Mouse (Mus musculus): ENCODE results near the gene Kcng4. TPM values are rescaled to one million over a fixed set of nuclear protein-coding genes. Genes with fewer than 3 reads are reported as not detected.

The Kcng4 gene
- polyA plus RNA-seq, 1 experiment from 2014 or later = 0.18 TPM

- H3K27ac ChIP-seq (ENCODE audit: low read depth, low read length) = no peak overlapping the region
- ATAC-seq (ENCODE audit: low FRiP score) (no peak), DNase-seq (ENCODE audit: low spot score, missing footprints) (no peak)
- no peak overlapping the region for H3K4me3 ChIP-seq (ENCODE audit: low read depth, low read length)
- H3K4me1 ChIP-seq (ENCODE audit: control insufficient read depth, insufficient read depth, low read length) = no peaks in the 10 kb centered on the region
- H3K9me3 ChIP-seq (ENCODE audit: control insufficient read depth, low read length) = no peaks in the 10 kb centered on the region
- WGBS = 67% methylated on average over 18 of the region's 18 CpGs
- H3K4me2 ChIP-seq = no peak overlapping the region
- H3K36me3 ChIP-seq (ENCODE audit: control insufficient read depth, insufficient read depth, low read length) = no peaks in the 10 kb centered on the region
- no peaks in the 10 kb centered on the region for H3K27me3 ChIP-seq (ENCODE audit: control insufficient read depth, insufficient read depth, low read length)
- H3K9ac ChIP-seq (ENCODE audit: low read length) = no peak overlapping the region
Observed at GRCm38 (mm10) chr8:119644981-119645597, 9.6 kb upstream of the Kcng4 start.

- DNase-seq (ENCODE audit: low spot score, missing footprints) (no peak), ATAC-seq (ENCODE audit: low FRiP score) (no peak)
- 89% methylated on average over 17 of the region's 17 CpGs for WGBS
- Histone ChIP-seq H3K9me3 (ENCODE audit: control insufficient read depth, low read length) (no peaks in the 10 kb centered on the region), H3K4me2 (no peak overlapping the region), H3K9ac (ENCODE audit: low read length) (no peak overlapping the region), H3K27me3 (ENCODE audit: control insufficient read depth, insufficient read depth, low read length) (no peaks in the 10 kb centered on the region), H3K36me3 (ENCODE audit: control insufficient read depth, insufficient read depth, low read length) (no peaks in the 10 kb centered on the region), H3K27ac (ENCODE audit: low read depth, low read length) (no peak overlapping the region), H3K4me3 (ENCODE audit: low read depth, low read length) (no peak overlapping the region), H3K4me1 (ENCODE audit: control insufficient read depth, insufficient read depth, low read length) (no peaks in the 10 kb centered on the region)
Observed at GRCm38 (mm10) chr8:119644429-119644960, 9.0 kb upstream of the Kcng4 start.

GRCm38 (mm10) chr8:119642960-119643359 is 7.5 kb upstream of the Kcng4 start:
- Histone ChIP-seq H3K9ac (ENCODE audit: low read length) (no peak overlapping the region), H3K4me3 (ENCODE audit: low read depth, low read length) (no peak overlapping the region), H3K27ac (ENCODE audit: low read depth, low read length) (no peak overlapping the region), H3K9me3 (ENCODE audit: control insufficient read depth, low read length) (no peaks in the 10 kb centered on the region), H3K36me3 (ENCODE audit: control insufficient read depth, insufficient read depth, low read length) (no peaks in the 10 kb centered on the region), H3K4me2 (no peak overlapping the region), H3K4me1 (ENCODE audit: control insufficient read depth, insufficient read depth, low read length) (no peaks in the 10 kb centered on the region), H3K27me3 (ENCODE audit: control insufficient read depth, insufficient read depth, low read length) (no peaks in the 10 kb centered on the region)
- 96% methylated on average over 1 of the region's 1 CpGs for WGBS
- DNase-seq (ENCODE audit: low spot score, missing footprints) (no peak), ATAC-seq (ENCODE audit: low FRiP score) (no peak)

DNA sequence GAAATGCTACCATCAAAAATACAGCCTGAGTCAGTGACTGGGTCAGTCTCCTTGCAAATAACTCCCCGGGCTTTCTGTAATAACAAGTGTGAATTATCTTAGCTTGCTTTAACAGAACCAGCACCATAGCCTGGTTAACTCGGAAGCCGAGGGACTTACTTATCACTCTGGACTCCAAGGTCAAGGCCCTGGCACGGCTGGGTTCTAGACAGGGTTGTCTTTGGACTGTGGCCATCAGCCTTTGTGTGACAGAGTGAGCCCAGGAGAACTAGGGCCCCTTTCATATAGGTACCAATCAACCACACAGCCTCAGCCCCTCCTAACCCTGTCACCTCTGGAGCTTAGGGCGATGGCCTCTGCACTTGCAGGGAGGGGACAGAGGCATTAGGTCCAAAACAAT is 5.6 kb upstream of the Kcng4 start:
- no peak for DNase-seq (ENCODE audit: low spot score, missing footprints)
- no peaks in the 10 kb centered on the region; the same call in 1 of the 2 replicates for H3K4me1 ChIP-seq (ENCODE audit: control insufficient read depth, insufficient read depth, low read length)
- ATAC-seq (ENCODE audit: low FRiP score) = no peak
- H3K36me3 ChIP-seq (ENCODE audit: control insufficient read depth, insufficient read depth, low read length) = no peaks in the 10 kb centered on the region
- H3K9me3 ChIP-seq (ENCODE audit: control insufficient read depth, low read length) = no peaks in the 10 kb centered on the region
- no peaks in the 10 kb centered on the region for H3K27me3 ChIP-seq (ENCODE audit: control insufficient read depth, insufficient read depth, low read length)
- H3K4me3 ChIP-seq (ENCODE audit: low read depth, low read length) = no peak overlapping the region
- no peak overlapping the region for H3K9ac ChIP-seq (ENCODE audit: low read length)
- H3K4me2 ChIP-seq = no peak overlapping the region
- 86% methylated on average over 5 of the region's 5 CpGs for WGBS
- no peak overlapping the region for H3K27ac ChIP-seq (ENCODE audit: low read depth, low read length)

DNA sequence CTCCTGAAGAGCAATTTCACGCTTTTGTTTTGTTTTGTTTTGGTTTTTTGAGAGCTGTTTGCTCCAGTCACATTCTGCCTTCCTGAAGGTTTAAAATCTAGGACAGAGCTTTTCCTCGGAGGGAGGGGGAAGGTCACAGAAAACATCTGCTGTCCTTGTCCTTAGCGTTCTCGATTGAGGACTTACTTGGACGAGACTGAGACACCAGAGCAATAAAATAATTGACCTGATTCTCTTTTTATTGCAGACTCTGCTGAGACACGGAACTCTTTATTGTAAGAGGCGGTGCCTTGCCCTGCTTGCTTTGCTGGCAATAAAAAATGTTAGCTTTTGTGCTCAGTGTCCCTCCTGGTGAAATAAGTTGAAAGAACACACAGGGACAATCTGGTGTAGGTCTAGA is 4.3 kb upstream of the Kcng4 start:
- Histone ChIP-seq H3K4me3 (ENCODE audit: low read depth, low read length) (no peak overlapping the region), H3K27ac (ENCODE audit: low read depth, low read length) (no peak overlapping the region), H3K4me1 (ENCODE audit: control insufficient read depth, insufficient read depth, low read length) (peaks cover 12% of the 10 kb centered on the region), H3K27me3 (ENCODE audit: control insufficient read depth, insufficient read depth, low read length) (no peaks in the 10 kb centered on the region; the same call in 1 of the 2 replicates), H3K36me3 (ENCODE audit: control insufficient read depth, insufficient read depth, low read length) (no peaks in the 10 kb centered on the region), H3K4me2 (no peak overlapping the region), H3K9ac (ENCODE audit: low read length) (no peak overlapping the region), H3K9me3 (ENCODE audit: control insufficient read depth, low read length) (no peaks in the 10 kb centered on the region)
- DNase-seq (ENCODE audit: low spot score, missing footprints) (no peak), ATAC-seq (ENCODE audit: low FRiP score) (no peak)
- 84% methylated on average over 7 of the region's 7 CpGs for WGBS

GRCm38 (mm10) chr8:119638261-119638660 is 2.8 kb upstream of the Kcng4 start:
- no peaks in the 10 kb centered on the region for H3K9me3 ChIP-seq (ENCODE audit: control insufficient read depth, low read length)
- H3K4me3 ChIP-seq (ENCODE audit: low read depth, low read length) = no peak overlapping the region
- H3K9ac ChIP-seq (ENCODE audit: low read length) = no peak overlapping the region
- no peaks in the 10 kb centered on the region for H3K36me3 ChIP-seq (ENCODE audit: control insufficient read depth, insufficient read depth, low read length)
- H3K4me2 ChIP-seq = no peak overlapping the region
- ATAC-seq (ENCODE audit: low FRiP score) = no peak
- 85% methylated on average over 6 of the region's 6 CpGs for WGBS
- H3K27ac ChIP-seq (ENCODE audit: low read depth, low read length) = no peak overlapping the region
- peaks cover 4% of the 10 kb centered on the region for H3K27me3 ChIP-seq (ENCODE audit: control insufficient read depth, insufficient read depth, low read length)
- H3K4me1 ChIP-seq (ENCODE audit: control insufficient read depth, insufficient read depth, low read length) = peaks cover 15% of the 10 kb centered on the region
- DNase-seq (ENCODE audit: low spot score, missing footprints) = no peak

DNA sequence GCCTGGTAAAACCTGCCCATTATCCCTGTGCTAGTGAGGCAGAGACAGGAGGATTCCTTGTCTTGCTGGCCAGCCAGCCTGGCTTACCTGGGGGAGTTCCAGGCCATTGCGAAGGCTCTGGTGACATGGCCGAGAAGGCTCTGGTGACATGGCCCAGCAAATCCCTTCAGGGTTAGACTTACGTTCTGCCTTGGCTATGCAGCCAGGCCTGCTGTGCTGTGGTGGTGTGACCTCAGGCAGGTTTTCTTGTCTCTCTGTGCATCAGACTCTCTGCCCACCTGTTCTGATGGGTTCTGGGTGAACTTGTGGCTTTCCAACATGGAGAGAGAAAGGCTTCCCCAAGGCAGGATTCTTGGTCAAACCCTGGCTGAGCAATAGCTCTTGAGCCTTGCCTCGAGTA is 1.9 kb upstream of the Kcng4 start:
- H3K9ac ChIP-seq (ENCODE audit: low read length) = no peak overlapping the region
- no peak for DNase-seq (ENCODE audit: low spot score, missing footprints)

DNA sequence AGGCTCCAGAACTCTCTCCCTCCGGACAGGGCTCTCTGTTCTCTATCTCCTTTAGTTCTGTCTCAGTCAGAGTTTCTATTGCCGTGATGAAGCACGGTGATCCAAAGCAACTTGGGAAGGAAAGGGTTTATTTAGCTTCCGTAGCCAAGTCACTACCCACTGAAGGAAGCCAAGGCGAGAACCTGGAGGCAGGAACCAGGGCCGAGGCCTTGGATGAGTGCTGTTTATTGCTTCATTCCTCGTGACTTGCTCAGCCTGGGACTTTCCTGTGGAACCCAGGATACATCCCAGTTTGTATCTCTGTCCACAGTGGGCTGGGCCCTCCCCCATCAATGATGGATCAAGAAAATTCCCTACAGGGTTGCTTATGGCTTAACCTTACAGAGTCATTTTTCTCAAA is 1.3 kb upstream of the Kcng4 start:
- Histone ChIP-seq H3K4me2 (no peak overlapping the region), H3K9me3 (ENCODE audit: control insufficient read depth, low read length) (no peaks in the 10 kb centered on the region), H3K36me3 (ENCODE audit: control insufficient read depth, insufficient read depth, low read length) (no peaks in the 10 kb centered on the region), H3K27ac (ENCODE audit: low read depth, low read length) (no peak overlapping the region), H3K27me3 (ENCODE audit: control insufficient read depth, insufficient read depth, low read length) (peaks cover 7% of the 10 kb centered on the region), H3K9ac (ENCODE audit: low read length) (no peak overlapping the region), H3K4me3 (ENCODE audit: low read depth, low read length) (no peak overlapping the region), H3K4me1 (ENCODE audit: control insufficient read depth, insufficient read depth, low read length) (peaks cover 15% of the 10 kb centered on the region)
- 69% methylated on average over 7 of the region's 7 CpGs for WGBS
- DNase-seq (ENCODE audit: low spot score, missing footprints) (no peak), ATAC-seq (ENCODE audit: low FRiP score) (no peak)

More for the DNA sequence above, 1.9 kb upstream of the Kcng4 start:
- Histone ChIP-seq H3K4me3 (ENCODE audit: low read depth, low read length) (no peak overlapping the region), H3K4me1 (ENCODE audit: control insufficient read depth, insufficient read depth, low read length) (peaks cover 15% of the 10 kb centered on the region), H3K4me2 (no peak overlapping the region), H3K9me3 (ENCODE audit: control insufficient read depth, low read length) (no peaks in the 10 kb centered on the region), H3K27ac (ENCODE audit: low read depth, low read length) (no peak overlapping the region), H3K36me3 (ENCODE audit: control insufficient read depth, insufficient read depth, low read length) (no peaks in the 10 kb centered on the region), H3K27me3 (ENCODE audit: control insufficient read depth, insufficient read depth, low read length) (peaks cover 7% of the 10 kb centered on the region)
- no peak for ATAC-seq (ENCODE audit: low FRiP score)
- WGBS = 92% methylated on average over 4 of the region's 4 CpGs

GRCm38 (mm10) chr8:119635958-119636357 is 478 bp upstream of the Kcng4 start:
- no peak overlapping the region for H3K4me2 ChIP-seq
- H3K4me3 ChIP-seq (ENCODE audit: low read depth, low read length) = no peak overlapping the region
- H3K36me3 ChIP-seq (ENCODE audit: control insufficient read depth, insufficient read depth, low read length) = no peaks in the 10 kb centered on the region
- no peaks in the 10 kb centered on the region for H3K9me3 ChIP-seq (ENCODE audit: control insufficient read depth, low read length)
- H3K4me1 ChIP-seq (ENCODE audit: control insufficient read depth, insufficient read depth, low read length) = peaks cover 17% of the 10 kb centered on the region
- H3K27me3 ChIP-seq (ENCODE audit: control insufficient read depth, insufficient read depth, low read length) = peaks cover 7% of the 10 kb centered on the region
- no peak overlapping the region for H3K27ac ChIP-seq (ENCODE audit: low read depth, low read length)
- no peak for ATAC-seq (ENCODE audit: low FRiP score)
- 65% methylated on average over 2 of the region's 2 CpGs for WGBS
- no peak for DNase-seq (ENCODE audit: low spot score, missing footprints)
- no peak overlapping the region for H3K9ac ChIP-seq (ENCODE audit: low read length)
